Mouse (Mus musculus) myocyte (in vitro differentiated cells): ENCODE measurements around the gene Tcf12.

Experiments
- CEBPB ChIP-seq: IDR thresholded peaks from 2 replicates; pipeline ENCODE4 v1.6.1; 2011; ENCODE audit warnings: mild to moderate bottlenecking, moderate library complexity; ENCODE audit not compliant: poor library complexity, insufficient read depth, severe bottlenecking
- MAX ChIP-seq: IDR thresholded peaks from one replicate; pipeline ENCODE4 v1.6.1; 2011; ENCODE audit warnings: low read depth, mild to moderate bottlenecking, control low read depth
- MYOG ChIP-seq, 3 experiments: IDR thresholded peaks; one replicate each; pipeline ENCODE4 v1.6.1; 2011; ENCODE audit warnings: control low read depth in 2 of 3, low read depth in 2 of 3, mild to moderate bottlenecking in 2 of 3; ENCODE audit not compliant: insufficient read length in 2 of 3, control insufficient read depth in 1 of 3, insufficient read depth in 1 of 3
- POLR2A ChIP-seq: IDR thresholded peaks from one replicate; pipeline ENCODE4 v1.6.1; 2011; ENCODE audit warnings: low read depth, mild to moderate bottlenecking, control low read depth, moderate library complexity; ENCODE audit not compliant: insufficient read length
- POLR2AphosphoS2 ChIP-seq: IDR thresholded peaks from one replicate; pipeline ENCODE4 v1.6.1; 2011; ENCODE audit warnings: low read depth, control low read depth; ENCODE audit not compliant: insufficient read length
- SRF ChIP-seq: IDR thresholded peaks from one replicate; pipeline ENCODE4 v1.6.1; 2011; ENCODE audit warnings: low read depth; ENCODE audit not compliant: control insufficient read depth, insufficient read length
- USF1 ChIP-seq: IDR thresholded peaks from one replicate; pipeline ENCODE4 v1.6.1; 2011; ENCODE audit warnings: low read depth, mild to moderate bottlenecking, control low read depth, moderate library complexity

- no peak for TF ChIP-seq MYOG (IDR thresholded peaks at IDR 0.05; ENCODE audit: control insufficient read depth in 1 of 3, insufficient read depth in 1 of 3, insufficient read length in 2 of 3, low read depth in 2 of 3)
- no peak for TF ChIP-seq POLR2A
- no peak for TF ChIP-seq SRF
- TF ChIP-seq MAX = no peak
- TF ChIP-seq POLR2AphosphoS2 = no peak
- no peak for TF ChIP-seq CEBPB
- TF ChIP-seq USF1 = no peak
Observed at GRCm38 (mm10) chr9:72013541-72013940, 98.1 kb downstream of the Tcf12 start.
